Mouse (Mus musculus) intestine, embryonic 15.5 days (tissue): ENCODE data around the gene Mns1. TPM values are rescaled to one million over a fixed set of nuclear protein-coding genes. Genes with fewer than 3 reads are reported as not detected.
"Not testable (repeated sequence)": the region's sequence is repeated elsewhere in the genome, so short reads cannot be mapped to it uniquely, and the experiment has no call there.

Source experiments
- ATAC-seq: fragments of 200-750 bp; cut with Nextera tagmentation; 2 replicates; pipeline ENCODE4 v1.8.0; 2017; ENCODE audit warnings: moderate TSS enrichment, moderate library complexity
- H3K27ac ChIP-seq: fragments of 300-500 bp; sonication (generic); 2 replicates; pipeline ENCODE4 v1.5.1; 2015; ENCODE audit warnings: mild to moderate bottlenecking, inconsistent platforms
- H3K27me3 ChIP-seq: fragments of 300-500 bp; sonication (generic); replicated peaks from 2 replicates; pipeline ENCODE4 v1.6.1; 2015; ENCODE audit warnings: inconsistent platforms
- H3K36me3 ChIP-seq: fragments of 300-500 bp; sonication (generic); 2 replicates; pipeline ENCODE4 v1.6.1; 2015; ENCODE audit warnings: inconsistent platforms
- H3K4me1 ChIP-seq: fragments of 300-500 bp; sonication (generic); replicated peaks from 2 replicates; pipeline ENCODE4 v1.6.1; 2015; ENCODE audit warnings: inconsistent platforms
- H3K4me2 ChIP-seq: fragments of 300-500 bp; sonication (generic); replicated peaks from 2 replicates; pipeline ENCODE4 v1.6.1; 2015; ENCODE audit warnings: mild to moderate bottlenecking, inconsistent platforms
- H3K4me3 ChIP-seq: fragments of 300-500 bp; sonication (generic); replicated peaks from 2 replicates; pipeline ENCODE4 v1.5.1; 2015; ENCODE audit warnings: inconsistent platforms
- H3K9ac ChIP-seq: fragments of 300-500 bp; sonication (generic); 2 replicates; pipeline ENCODE4 v1.6.1; 2015; ENCODE audit warnings: inconsistent platforms
- H3K9me3 ChIP-seq: fragments of 300-500 bp; sonication (generic); 2 replicates; pipeline ENCODE4 v1.6.1; 2016; ENCODE audit warnings: inconsistent platforms
- WGBS: fragments of 180-500 bp; shearing (Covaris S2); methylation state at CpG from one replicate; pipeline ENCODE4 v1.1.7; 2015; 5-methylcytosine and 5-hydroxymethylcytosine counted together
- polyA plus RNA-seq: library from polyadenylated mRNA; unstranded; fragments of >200 nt; fragmentation: Nextera tagmentation; extraction: Ambion mirVana; gene quantifications from 2 replicates; pipeline ENCODE4 v1.2.1, GENCODE M21; 2015

The Mns1 gene
- polyA plus RNA-seq, result 16.9 and 17.4 TPM in 2 replicates

DNA sequence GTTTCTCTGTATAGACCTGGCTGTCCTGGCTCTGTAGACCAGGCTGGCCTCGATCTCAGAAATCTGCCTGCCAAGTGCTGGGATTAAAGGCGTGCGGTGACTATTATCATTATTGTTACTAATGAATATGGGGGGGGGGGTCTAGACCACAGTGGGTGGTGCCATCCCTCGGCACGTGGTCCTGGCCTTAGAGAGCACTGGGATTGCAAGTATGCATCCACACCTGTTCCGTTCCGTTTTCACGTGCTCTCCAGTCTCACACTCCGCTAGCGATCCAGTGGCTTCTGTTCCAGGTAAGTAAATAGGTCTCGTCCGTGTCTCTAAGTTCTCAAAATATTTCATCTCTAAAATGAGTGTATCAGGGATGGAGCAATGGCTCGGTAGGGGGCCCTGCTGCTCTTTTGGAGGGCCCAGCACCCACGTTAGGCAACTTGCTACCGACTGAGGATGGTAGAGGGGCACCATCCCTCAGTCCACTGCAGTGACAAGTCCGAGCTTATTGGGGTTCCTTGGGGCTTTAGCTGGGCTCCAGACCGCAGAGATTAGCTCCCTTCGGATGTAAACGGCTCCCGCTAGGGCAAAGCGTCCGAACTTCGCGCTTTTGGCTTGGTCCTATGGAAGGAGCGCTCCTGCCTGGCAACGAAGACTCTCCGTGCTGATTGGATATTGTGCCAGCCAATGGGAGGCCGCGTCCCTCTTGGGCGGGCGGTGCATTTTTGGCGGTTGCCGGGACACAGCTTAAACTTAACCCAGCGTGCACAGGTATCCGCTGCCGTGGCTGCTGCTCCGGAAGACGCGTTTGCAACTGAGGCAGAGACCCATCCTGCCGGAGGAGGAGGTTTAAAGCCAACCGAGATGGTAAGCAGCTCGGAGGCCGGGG lies at the start of gene Mns1:
Gene Mns1 (plus strand): TSS at position 190 of the 880 bp plus-strand sequence.
- Histone ChIP-seq H3K27ac (peak within 1 kb of the TSS; percentile 54; the same call in 1 of the 2 replicates), H3K4me1 (peaks cover 9% of the 10 kb centered on the region), H3K4me2 (peak within 1 kb of the TSS; percentile 99), H3K36me3 (no peaks in the 10 kb centered on the region), H3K9me3 (no peaks in the 10 kb centered on the region), H3K27me3 (no peaks in the 10 kb centered on the region), H3K9ac (peak within 1 kb of the TSS; percentile 60), H3K4me3 (peak within 1 kb of the TSS; percentile 66)
- 3% methylated on average over 43 of the region's 43 CpGs for WGBS
- ATAC-seq, result peak; percentile 99

DNA sequence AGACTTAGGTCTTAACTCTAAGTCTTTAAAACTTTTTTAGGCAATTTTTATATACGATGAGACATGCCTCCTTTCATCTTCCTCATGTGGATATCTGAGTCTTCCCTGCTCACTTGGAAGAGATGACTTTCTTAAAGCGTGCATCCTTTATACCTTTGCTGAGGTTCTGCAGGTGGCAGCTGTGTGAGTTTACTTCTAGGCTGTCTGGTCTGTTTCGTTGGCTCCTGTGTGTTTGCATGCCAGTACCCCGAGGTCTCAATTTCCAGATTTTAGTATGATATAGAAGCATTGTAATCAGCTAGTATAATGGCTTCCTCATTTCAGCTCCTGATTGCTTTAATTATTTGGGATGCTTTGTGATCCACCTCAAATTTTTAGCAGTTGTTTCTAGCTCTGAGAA lies 48.9 kb upstream of the Mns1 start:
- Histone ChIP-seq H3K36me3 (no peaks in the 10 kb centered on the region), H3K9me3 (no peaks in the 10 kb centered on the region), H3K4me2 (no peak overlapping the region), H3K4me1 (no peaks in the 10 kb centered on the region), H3K27ac (no peak overlapping the region), H3K4me3 (no peak overlapping the region), H3K27me3 (no peaks in the 10 kb centered on the region), H3K9ac (no peak overlapping the region)
- 84% methylated on average over 4 of the region's 4 CpGs for WGBS
- no peak for ATAC-seq

DNA sequence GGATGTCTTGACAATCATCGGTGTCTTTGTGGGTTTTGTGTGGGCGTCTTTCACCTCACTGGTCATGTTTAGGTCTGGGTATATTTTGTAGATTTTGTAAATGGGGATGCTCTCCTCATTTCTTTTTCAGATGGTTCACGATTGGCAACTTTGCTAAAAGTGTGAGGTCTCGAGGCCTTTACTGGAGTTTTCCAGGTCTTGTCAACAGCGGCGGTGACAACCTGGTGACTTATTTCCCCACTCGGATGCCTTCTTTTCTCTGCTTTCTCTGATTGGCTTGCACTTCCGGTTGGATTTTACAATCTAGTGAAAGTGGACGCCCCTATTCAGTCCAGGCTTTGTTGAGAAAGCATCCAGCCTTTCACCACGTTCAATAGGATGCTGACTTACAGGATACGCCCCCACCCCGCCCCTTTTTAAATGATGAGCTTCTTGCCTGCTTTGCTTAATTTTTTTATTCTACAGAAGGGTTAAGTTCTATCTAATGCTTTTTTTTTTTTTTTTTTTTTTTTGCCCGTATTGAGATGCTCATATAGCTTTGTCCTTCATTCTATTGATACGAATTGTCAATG lies 48.3 kb upstream of the Mns1 start:
- no peak overlapping the region for H3K27ac ChIP-seq
- H3K4me3 ChIP-seq, result no peak overlapping the region
- no peak overlapping the region for H3K4me2 ChIP-seq
- no peak for ATAC-seq
- WGBS, result 75% methylated on average over 14 of the region's 14 CpGs
- H3K4me1 ChIP-seq, result no peaks in the 10 kb centered on the region
- no peaks in the 10 kb centered on the region for H3K27me3 ChIP-seq
- no peaks in the 10 kb centered on the region for H3K36me3 ChIP-seq
- no peaks in the 10 kb centered on the region for H3K9me3 ChIP-seq
- H3K9ac ChIP-seq, result no peak overlapping the region

DNA sequence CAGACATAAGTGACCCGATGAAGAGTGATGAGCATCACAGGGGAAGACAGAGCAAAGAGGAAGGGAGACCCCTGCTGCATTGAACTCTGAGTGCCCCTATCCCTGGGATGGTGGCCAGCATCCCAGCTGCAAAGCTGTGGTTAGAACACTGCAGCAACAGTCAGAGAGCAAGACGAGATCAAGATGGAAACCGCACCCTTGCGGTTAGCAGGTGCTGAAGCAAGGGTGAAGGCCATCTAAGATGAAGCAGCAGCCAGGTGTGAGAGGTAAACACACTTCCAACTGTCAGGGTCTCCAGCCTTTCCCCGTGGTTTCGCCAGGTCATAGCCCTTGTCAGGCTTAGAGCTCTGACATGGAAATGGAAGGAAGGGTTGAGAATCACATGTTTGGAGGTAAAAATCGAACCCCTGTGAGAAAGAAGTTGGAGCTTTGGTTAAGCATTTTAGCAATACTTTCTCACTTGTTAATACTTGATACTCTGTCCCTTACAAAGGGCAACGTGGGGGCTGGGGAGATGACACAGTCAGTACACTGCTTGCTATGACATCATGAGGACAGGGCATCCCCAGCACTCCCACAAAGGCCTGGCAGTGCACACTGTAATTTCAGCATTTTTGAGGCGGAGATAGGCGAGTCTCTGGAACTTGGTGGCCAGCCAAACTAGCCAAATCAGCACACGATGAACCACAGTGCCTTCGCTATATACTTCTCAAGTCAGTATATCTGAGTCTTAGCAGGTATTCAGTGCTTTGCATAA lies 47.3 kb upstream of the Mns1 start:
- H3K4me1 ChIP-seq, result no peaks in the 10 kb centered on the region
- no peak for ATAC-seq
- no peak overlapping the region for H3K9ac ChIP-seq
- no peak overlapping the region for H3K4me2 ChIP-seq
- no peak overlapping the region for H3K27ac ChIP-seq
- no peaks in the 10 kb centered on the region for H3K27me3 ChIP-seq
- H3K36me3 ChIP-seq, result no peaks in the 10 kb centered on the region
- no peak overlapping the region for H3K4me3 ChIP-seq
- WGBS, result 82% methylated on average over 12 of the region's 12 CpGs
- no peaks in the 10 kb centered on the region for H3K9me3 ChIP-seq

DNA sequence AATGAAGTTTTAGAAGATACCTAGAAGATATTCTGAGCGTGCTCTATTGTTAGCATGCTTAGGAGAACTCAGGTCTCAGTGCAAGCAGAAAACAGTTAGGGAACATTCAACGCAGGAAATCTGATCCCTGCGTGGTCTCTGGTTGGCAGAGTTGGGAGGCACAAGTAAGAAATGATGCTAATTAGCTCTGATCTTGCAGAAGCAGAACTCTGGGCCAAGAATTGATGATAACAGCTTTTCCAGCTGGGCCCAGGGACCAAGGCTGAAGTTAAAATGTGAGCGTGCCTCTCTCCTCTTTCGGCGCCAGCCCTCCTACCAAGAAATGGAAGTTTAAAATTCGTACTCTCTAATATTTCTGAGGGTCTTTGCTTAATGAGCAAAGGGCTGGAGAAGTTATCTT lies 45.1 kb upstream of the Mns1 start:
- 77% methylated on average over 7 of the region's 7 CpGs for WGBS
- no peak for ATAC-seq
- no peak overlapping the region for H3K9ac ChIP-seq

DNA sequence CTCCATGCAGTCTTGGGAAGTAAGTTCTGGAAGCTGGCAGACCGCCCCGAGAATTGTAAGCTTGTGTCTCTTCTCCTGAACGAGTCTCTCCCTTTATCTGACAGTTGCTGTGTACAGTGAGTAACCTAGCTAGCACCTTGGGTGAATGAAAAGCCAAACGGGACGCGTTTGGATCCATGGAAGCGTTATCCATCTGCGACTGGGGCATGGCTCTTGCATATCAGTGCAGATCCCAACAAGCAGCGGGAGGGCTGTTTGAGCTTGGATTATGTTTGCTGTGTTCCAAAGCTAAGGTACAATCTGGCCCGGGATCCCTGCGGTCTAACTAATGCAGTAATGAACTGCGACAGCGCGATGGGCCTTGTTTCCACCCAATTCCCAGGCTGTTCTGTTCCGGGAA lies 44.6 kb upstream of the Mns1 start:
- ATAC-seq, result no peak

More for the DNA sequence above, 45.1 kb upstream of the Mns1 start:
- Histone ChIP-seq H3K27me3 (no peaks in the 10 kb centered on the region), H3K27ac (no peak overlapping the region), H3K36me3 (no peaks in the 10 kb centered on the region), H3K4me3 (no peak overlapping the region), H3K4me2 (no peak overlapping the region), H3K9me3 (no peaks in the 10 kb centered on the region), H3K4me1 (no peaks in the 10 kb centered on the region)

DNA sequence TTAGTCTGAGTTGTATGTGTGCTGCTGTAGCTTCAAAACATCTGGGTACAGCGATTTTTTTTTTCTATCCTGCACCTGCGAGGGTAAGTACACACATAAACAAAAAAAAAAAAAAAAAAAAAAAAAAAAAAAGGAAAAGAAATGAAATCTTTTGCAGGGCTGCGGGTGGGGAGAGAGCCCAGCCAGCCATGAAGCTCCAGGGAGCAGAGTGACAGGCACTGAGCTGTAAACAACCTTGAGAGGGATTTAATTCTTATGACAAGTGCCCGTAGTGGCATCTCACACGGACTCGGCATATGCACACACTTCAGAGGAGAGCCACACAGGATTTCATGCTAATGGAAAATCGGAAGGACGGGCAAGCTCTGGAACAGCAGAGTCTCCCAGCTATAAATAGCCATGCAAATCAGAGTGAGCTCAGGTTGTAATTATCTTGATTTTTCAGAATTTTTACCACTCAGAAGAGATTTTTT lies 43.9 kb upstream of the Mns1 start:
- no peaks in the 10 kb centered on the region for H3K36me3 ChIP-seq
- H3K4me3 ChIP-seq, result no peak overlapping the region
- ATAC-seq, result no peak
- no peaks in the 10 kb centered on the region for H3K9me3 ChIP-seq
- H3K9ac ChIP-seq, result no peak overlapping the region
- H3K4me1 ChIP-seq, result no peaks in the 10 kb centered on the region
- H3K4me2 ChIP-seq, result no peak overlapping the region
- H3K27ac ChIP-seq, result no peak overlapping the region
- 69% methylated on average over 8 of the region's 8 CpGs for WGBS
- H3K27me3 ChIP-seq, result no peaks in the 10 kb centered on the region

More for the DNA sequence above, 44.6 kb upstream of the Mns1 start:
- Histone ChIP-seq H3K4me3 (no peak overlapping the region), H3K27ac (no peak overlapping the region), H3K9ac (no peak overlapping the region), H3K27me3 (no peaks in the 10 kb centered on the region), H3K4me1 (no peaks in the 10 kb centered on the region), H3K4me2 (no peak overlapping the region), H3K9me3 (no peaks in the 10 kb centered on the region), H3K36me3 (no peaks in the 10 kb centered on the region)
- WGBS, result 81% methylated on average over 15 of the region's 15 CpGs

DNA sequence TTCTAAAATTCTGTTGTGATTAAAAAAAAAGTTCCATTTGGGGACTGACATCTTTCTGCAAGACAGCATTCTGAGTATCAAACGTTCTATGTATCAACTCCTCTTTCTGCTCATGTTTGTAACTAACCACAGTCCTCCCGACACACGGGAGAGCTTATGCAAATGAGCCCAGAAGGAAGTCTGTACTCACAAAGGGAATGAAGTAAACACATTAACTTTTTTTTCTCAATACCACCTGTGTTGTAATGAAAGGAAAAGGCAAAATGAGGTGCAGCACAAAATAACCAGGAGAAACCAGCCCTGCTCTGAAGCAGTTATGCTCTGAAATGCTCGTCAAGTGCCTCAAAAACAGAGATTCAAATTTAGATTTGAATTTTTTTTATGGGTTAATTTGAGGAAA lies 37.7 kb upstream of the Mns1 start:
- H3K4me3 ChIP-seq, result no peak overlapping the region

DNA sequence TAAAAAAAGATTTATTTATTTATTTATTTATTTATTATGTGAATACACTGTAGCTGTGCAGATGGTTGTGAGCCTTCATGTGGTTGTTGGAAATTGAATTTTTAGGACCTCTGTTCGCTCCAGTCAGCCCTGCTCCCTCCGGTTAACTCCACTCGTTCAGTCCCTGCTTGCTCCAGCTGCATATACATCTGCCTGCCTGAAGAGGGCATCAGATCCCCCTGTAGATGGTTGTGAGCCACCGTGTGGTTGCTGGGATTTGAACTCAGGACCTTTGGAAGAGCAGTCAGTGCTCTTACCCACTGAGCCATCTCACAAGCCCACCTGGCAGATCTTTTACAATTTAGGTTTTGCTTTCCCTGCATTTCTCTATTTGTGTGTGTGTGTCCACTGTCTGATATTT lies 36.0 kb upstream of the Mns1 start:
- ATAC-seq, H3K9ac ChIP-seq, H3K36me3 ChIP-seq, H3K27ac ChIP-seq, H3K9me3 ChIP-seq, H3K4me1 ChIP-seq, H3K4me2 ChIP-seq, H3K27me3 ChIP-seq, H3K4me3 ChIP-seq: not testable (repeated sequence)
- 79% methylated on average over 4 of the region's 4 CpGs for WGBS

More for the DNA sequence above, 37.7 kb upstream of the Mns1 start:
- no peak for ATAC-seq
- no peak overlapping the region for H3K4me2 ChIP-seq
- no peaks in the 10 kb centered on the region for H3K4me1 ChIP-seq
- WGBS, result 46% methylated on average over 4 of the region's 4 CpGs
- no peaks in the 10 kb centered on the region for H3K36me3 ChIP-seq
- no peak overlapping the region for H3K9ac ChIP-seq
- no peaks in the 10 kb centered on the region for H3K9me3 ChIP-seq
- H3K27ac ChIP-seq, result no peak overlapping the region
- H3K27me3 ChIP-seq, result no peaks in the 10 kb centered on the region

DNA sequence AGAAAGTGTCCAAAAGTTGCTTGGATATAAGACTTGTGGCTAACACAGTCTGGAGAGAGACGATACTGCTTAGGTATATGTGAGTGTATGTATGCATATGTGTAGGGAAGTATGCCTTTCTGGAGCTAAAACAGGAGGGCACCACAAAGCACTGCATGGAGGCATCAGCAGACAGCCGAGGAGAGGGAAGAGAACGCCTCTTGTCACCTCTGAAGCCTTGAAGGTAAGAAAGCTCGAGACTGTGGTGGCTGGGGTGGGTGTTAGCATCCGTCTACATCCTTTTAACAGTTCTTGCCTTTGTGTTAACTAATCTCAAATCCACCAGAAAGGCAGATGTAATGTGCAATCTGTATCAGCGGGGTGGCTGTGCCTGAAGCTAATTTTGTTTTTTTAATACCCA lies 34.4 kb upstream of the Mns1 start:
- Histone ChIP-seq H3K4me2 (no peak overlapping the region), H3K4me3 (no peak overlapping the region), H3K27ac (no peak overlapping the region), H3K9me3 (no peaks in the 10 kb centered on the region), H3K9ac (no peak overlapping the region), H3K27me3 (no peaks in the 10 kb centered on the region), H3K36me3 (no peaks in the 10 kb centered on the region), H3K4me1 (0 out of 2 replicates have a peak, but pooled peaks cover 2% of the 10 kb centered on the region)
- no peak for ATAC-seq
- 81% methylated on average over 6 of the region's 6 CpGs for WGBS

DNA sequence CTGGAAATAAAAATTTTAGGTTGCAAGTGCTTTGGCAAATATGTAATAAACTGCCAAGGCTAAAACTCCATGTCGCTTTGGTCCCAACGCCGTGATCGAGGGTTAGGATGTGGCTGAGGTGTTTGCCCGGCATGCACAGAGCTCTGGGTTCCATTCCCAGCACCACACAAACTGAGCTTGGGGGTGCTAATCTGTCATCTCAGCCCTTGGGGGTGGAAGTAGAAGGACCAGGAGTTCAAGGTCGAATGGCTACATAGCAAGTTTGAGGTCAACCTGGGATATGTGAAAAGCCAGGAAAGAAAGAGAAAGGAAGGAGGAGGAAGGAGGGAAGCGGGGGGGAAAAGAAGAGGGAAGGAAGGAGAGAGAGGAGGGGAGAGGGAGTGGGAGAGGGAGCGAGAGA lies 33.4 kb upstream of the Mns1 start:
- 84% methylated on average over 8 of the region's 8 CpGs for WGBS
- Histone ChIP-seq H3K4me3 (no peak overlapping the region), H3K9ac (no peak overlapping the region), H3K4me1 (0 out of 2 replicates have a peak, but pooled peaks cover 2% of the 10 kb centered on the region), H3K9me3 (no peaks in the 10 kb centered on the region), H3K27ac (no peak overlapping the region), H3K4me2 (no peak overlapping the region), H3K36me3 (no peaks in the 10 kb centered on the region), H3K27me3 (no peaks in the 10 kb centered on the region)
- ATAC-seq, result no peak

DNA sequence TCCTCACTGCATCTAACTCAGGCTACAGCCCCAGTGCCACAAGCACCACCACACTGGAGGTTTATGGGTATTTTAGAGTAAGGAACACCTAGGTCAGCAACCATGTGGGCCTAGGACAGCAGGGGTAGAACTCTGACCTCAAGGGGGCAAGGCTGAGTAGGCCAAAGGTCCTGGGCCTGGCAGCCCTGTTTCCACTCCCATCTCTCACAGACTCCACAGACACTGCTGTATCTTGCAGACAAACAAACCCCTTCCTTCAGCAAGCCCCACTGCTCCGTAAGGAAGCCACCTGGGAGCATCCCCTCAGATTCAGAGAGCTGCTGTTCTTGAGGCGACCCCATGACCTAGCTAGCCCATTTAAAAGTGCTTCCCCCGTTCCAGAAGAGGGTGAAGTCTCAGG lies 32.9 kb upstream of the Mns1 start:
- no peaks in the 10 kb centered on the region for H3K9me3 ChIP-seq
- no peak overlapping the region for H3K9ac ChIP-seq
- 73% methylated on average over 3 of the region's 3 CpGs for WGBS
- no peaks in the 10 kb centered on the region for H3K36me3 ChIP-seq
- H3K4me1 ChIP-seq, result 0 out of 2 replicates have a peak, but pooled peaks cover 2% of the 10 kb centered on the region
- no peak overlapping the region for H3K27ac ChIP-seq
- H3K4me2 ChIP-seq, result no peak overlapping the region
- H3K4me3 ChIP-seq, result no peak overlapping the region
- H3K27me3 ChIP-seq, result no peaks in the 10 kb centered on the region
- ATAC-seq, result no peak
